Mouse (Mus musculus): ENCODE measurements around the gene Cdk5r2. TPM values are rescaled to one million over a fixed set of nuclear protein-coding genes. Genes with fewer than 3 reads are reported as not detected.

Gene Cdk5r2
- total and polyA plus RNA-seq, 2 experiments: not detected

GRCm38 (mm10) chr1:74882055-74882734, 27.5 kb downstream of the Cdk5r2 start:
- H3K4me3 ChIP-seq (ENCODE audit: insufficient read depth, low read depth, low read length): peak overlapping the region; percentile 6; the same call in 1 of the 2 replicates
- no peak overlapping the region for H3K9ac ChIP-seq (ENCODE audit: low read depth, low read length)
- H3K27ac ChIP-seq (replicated peaks; ENCODE audit: insufficient read depth, low read depth, low read length): no peak overlapping the region
- H3K27me3 ChIP-seq (ENCODE audit: control insufficient read depth, insufficient read depth, low read length): peaks cover 31% of the 10 kb centered on the region
- H3K4me1 ChIP-seq (ENCODE audit: control insufficient read depth, insufficient read depth, low read length): no peaks in the 10 kb centered on the region
- DNase-seq (ENCODE audit: extremely low read depth, low read depth, low spot score): no peak
- no peak for TF ChIP-seq POLR2A (IDR thresholded peaks at IDR 0.05; ENCODE audit: extremely low read depth, insufficient read depth, low read length)
- no peak for TF ChIP-seq CTCF (IDR thresholded peaks at IDR 0.05; ENCODE audit: low read depth, low read length)
- 2% methylated on average over 72 of the region's 74 CpGs for WGBS
- no peaks in the 10 kb centered on the region for H3K79me2 ChIP-seq (ENCODE audit: control insufficient read depth, insufficient read depth, low read length)
- no peaks in the 10 kb centered on the region for H3K36me3 ChIP-seq (ENCODE audit: control insufficient read depth, insufficient read depth, low read length)

DNA sequence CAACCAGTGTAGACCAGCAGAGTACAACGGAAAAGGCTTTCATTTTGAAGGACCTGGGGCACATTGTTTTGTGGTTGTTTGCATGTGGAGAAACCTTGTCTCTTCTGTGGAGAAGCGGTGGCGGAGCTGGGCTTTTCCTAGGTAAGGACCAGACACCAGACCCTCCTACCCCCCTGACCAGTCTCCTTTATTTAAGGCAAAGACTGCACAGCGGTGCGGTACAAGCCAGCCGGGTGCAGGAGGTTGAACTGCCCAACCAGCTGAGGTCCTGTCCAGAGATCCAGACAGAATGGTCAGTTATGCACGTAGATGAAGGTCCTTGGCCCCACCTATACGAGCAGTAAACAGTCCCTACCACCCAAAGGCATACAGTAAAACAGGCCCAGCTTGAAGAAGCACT, 28.1 kb downstream of the Cdk5r2 start:
- TF ChIP-seq CTCF (IDR thresholded peaks at IDR 0.05; ENCODE audit: low read depth, low read length) (no peak), POLR2A (IDR thresholded peaks at IDR 0.05; ENCODE audit: extremely low read depth, insufficient read depth, low read length) (no peak)
- Histone ChIP-seq H3K9ac (ENCODE audit: low read depth, low read length) (no peak overlapping the region), H3K27me3 (ENCODE audit: control insufficient read depth, insufficient read depth, low read length) (peaks cover 31% of the 10 kb centered on the region), H3K79me2 (ENCODE audit: control insufficient read depth, insufficient read depth, low read length) (no peaks in the 10 kb centered on the region), H3K4me3 (ENCODE audit: insufficient read depth, low read depth, low read length) (no peak overlapping the region), H3K4me1 (ENCODE audit: control insufficient read depth, insufficient read depth, low read length) (no peaks in the 10 kb centered on the region), H3K36me3 (ENCODE audit: control insufficient read depth, insufficient read depth, low read length) (no peaks in the 10 kb centered on the region), H3K27ac (replicated peaks; ENCODE audit: insufficient read depth, low read depth, low read length) (no peak overlapping the region)
- 8% methylated on average over 8 of the region's 8 CpGs for WGBS
- no peak for DNase-seq (ENCODE audit: extremely low read depth, low read depth, low spot score)

GRCm38 (mm10) chr1:74883441-74883840, 28.7 kb downstream of the Cdk5r2 start:
- 24% methylated on average over 5 of the region's 5 CpGs for WGBS
- no peak for DNase-seq (ENCODE audit: extremely low read depth, low read depth, low spot score)
- no peaks in the 10 kb centered on the region for H3K79me2 ChIP-seq (ENCODE audit: control insufficient read depth, insufficient read depth, low read length)
- H3K9ac ChIP-seq (ENCODE audit: low read depth, low read length): no peak overlapping the region
- peaks cover 31% of the 10 kb centered on the region for H3K27me3 ChIP-seq (ENCODE audit: control insufficient read depth, insufficient read depth, low read length)
- no peaks in the 10 kb centered on the region for H3K4me1 ChIP-seq (ENCODE audit: control insufficient read depth, insufficient read depth, low read length)
- no peak overlapping the region for H3K27ac ChIP-seq (replicated peaks; ENCODE audit: insufficient read depth, low read depth, low read length)
- H3K36me3 ChIP-seq (ENCODE audit: control insufficient read depth, insufficient read depth, low read length): no peaks in the 10 kb centered on the region
- H3K4me3 ChIP-seq (ENCODE audit: insufficient read depth, low read depth, low read length): no peak overlapping the region
- TF ChIP-seq CTCF (IDR thresholded peaks at IDR 0.05; ENCODE audit: low read depth, low read length): no peak
- no peak for TF ChIP-seq POLR2A (IDR thresholded peaks at IDR 0.05; ENCODE audit: extremely low read depth, insufficient read depth, low read length)

DNA sequence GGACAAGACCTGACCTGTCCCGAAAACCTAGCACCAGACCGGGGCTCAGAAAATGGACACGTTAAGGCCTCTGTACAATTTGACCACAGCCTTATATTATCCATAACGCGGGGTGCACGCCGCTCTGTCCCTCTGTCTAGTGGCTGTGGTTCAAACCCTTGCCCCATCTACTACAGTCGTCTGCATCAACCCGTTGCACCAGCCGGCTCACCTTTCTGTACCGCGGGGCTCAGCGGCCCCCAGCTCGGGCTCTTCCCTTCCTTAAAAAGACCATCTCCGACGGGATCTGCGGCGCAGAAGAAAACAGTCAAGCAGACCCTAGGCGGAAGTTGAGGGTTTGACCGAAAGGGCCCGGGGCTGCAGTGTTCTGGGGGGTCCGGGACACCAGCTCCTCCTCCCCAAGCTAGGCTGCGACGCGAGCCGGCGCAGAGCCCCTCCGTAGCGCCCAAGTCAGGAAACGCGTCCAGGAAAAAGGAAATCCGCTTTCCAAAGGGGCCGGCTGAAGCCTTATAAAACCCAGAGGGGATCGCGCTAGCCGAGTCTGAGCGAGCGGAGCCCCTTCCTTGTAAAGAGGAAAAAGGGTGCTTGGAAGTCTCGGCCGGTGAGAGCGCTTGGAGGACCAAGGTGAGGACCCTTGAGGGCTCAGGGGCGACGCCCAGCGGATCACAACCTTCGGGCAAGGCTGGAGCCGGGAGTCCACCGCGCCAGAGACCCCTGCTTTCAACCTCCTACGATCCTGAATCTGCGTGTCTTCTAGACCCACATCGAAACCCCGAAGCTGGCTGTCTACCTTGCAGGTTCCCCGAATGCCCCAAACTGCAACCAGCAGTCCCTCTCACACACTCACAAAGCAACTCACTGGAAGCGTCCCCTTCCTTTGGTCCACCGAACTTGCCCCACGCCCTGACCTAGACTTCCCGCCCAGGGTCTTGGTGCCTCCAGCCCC, 29.7 kb downstream of the Cdk5r2 start:
- Histone ChIP-seq H3K27ac (replicated peaks; ENCODE audit: insufficient read depth, low read depth, low read length) (no peak overlapping the region), H3K36me3 (ENCODE audit: control insufficient read depth, insufficient read depth, low read length) (no peaks in the 10 kb centered on the region), H3K27me3 (ENCODE audit: control insufficient read depth, insufficient read depth, low read length) (peaks cover 31% of the 10 kb centered on the region), H3K9ac (ENCODE audit: low read depth, low read length) (no peak overlapping the region), H3K79me2 (ENCODE audit: control insufficient read depth, insufficient read depth, low read length) (no peaks in the 10 kb centered on the region), H3K4me1 (ENCODE audit: control insufficient read depth, insufficient read depth, low read length) (no peaks in the 10 kb centered on the region), H3K4me3 (ENCODE audit: insufficient read depth, low read depth, low read length) (peak overlapping the region; percentile 49)
- 3% methylated on average over 57 of the region's 57 CpGs for WGBS
- TF ChIP-seq POLR2A (IDR thresholded peaks at IDR 0.05; ENCODE audit: extremely low read depth, insufficient read depth, low read length) (no peak), CTCF (IDR thresholded peaks at IDR 0.05; ENCODE audit: low read depth, low read length) (no peak)
- DNase-seq (ENCODE audit: extremely low read depth, low read depth, low spot score): no peak

DNA sequence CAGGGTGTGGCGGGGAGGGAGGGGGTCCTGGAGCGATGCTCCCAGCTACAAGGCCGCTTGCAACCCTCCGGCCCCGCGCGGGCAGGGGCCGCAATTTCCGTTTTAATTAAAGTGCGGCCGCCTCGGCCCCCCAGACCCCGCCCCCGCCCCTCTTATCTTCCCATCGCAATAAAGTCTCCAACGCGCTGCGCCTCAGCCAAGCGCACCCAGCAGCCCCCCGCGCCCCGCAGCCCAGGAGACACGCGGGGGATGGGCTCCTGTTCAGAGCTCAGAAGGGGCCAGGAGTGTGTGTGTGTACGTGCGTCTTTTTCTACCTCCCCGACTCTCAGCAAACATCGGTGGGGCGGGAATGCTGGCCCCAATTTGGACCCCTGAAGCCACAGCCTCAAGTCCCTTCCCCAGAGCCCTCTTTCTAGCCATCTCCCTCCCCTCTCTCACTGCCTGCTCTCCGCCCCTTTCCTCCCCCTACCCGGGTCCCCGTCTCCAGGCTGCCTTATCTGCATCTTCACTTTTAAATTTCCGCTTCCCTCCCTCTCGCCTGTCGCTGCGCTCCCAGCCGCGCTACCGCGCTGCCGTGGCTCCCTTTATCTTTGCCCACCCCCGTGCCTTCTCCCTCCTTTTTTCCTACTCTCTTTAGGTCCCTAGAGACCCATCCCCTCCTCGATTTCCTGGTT, 30.8 kb downstream of the Cdk5r2 start, which contains the start of gene Fev:
Fev (minus strand) TSS at position 51 of the 674 bp plus-strand sequence.
- no peaks in the 10 kb centered on the region for H3K79me2 ChIP-seq (ENCODE audit: control insufficient read depth, insufficient read depth, low read length)
- TF ChIP-seq CTCF (IDR thresholded peaks at IDR 0.05; ENCODE audit: low read depth, low read length) (no peak), POLR2A (IDR thresholded peaks at IDR 0.05; ENCODE audit: extremely low read depth, insufficient read depth, low read length) (no peak)
- H3K4me3 ChIP-seq (ENCODE audit: insufficient read depth, low read depth, low read length): peak within 1 kb of the TSS; percentile 49
- no peak for DNase-seq (ENCODE audit: extremely low read depth, low read depth, low spot score)
- 3% methylated on average over 41 of the region's 43 CpGs for WGBS
- H3K27me3 ChIP-seq (ENCODE audit: control insufficient read depth, insufficient read depth, low read length): peaks cover 35% of the 10 kb centered on the region
- no peak within 1 kb of the TSS for H3K27ac ChIP-seq (replicated peaks; ENCODE audit: insufficient read depth, low read depth, low read length)
- H3K36me3 ChIP-seq (ENCODE audit: control insufficient read depth, insufficient read depth, low read length): no peaks in the 10 kb centered on the region
- H3K9ac ChIP-seq (ENCODE audit: low read depth, low read length): no peak within 1 kb of the TSS
- no peaks in the 10 kb centered on the region for H3K4me1 ChIP-seq (ENCODE audit: control insufficient read depth, insufficient read depth, low read length)
